Mouse (Mus musculus): ENCODE results near the gene Utp18. TPM values are rescaled to one million over a fixed set of nuclear protein-coding genes. Genes with fewer than 3 reads are reported as not detected.

The Utp18 gene
- polyA plus RNA-seq, 1 experiment from 2014 or later: 27.8 TPM

DNA sequence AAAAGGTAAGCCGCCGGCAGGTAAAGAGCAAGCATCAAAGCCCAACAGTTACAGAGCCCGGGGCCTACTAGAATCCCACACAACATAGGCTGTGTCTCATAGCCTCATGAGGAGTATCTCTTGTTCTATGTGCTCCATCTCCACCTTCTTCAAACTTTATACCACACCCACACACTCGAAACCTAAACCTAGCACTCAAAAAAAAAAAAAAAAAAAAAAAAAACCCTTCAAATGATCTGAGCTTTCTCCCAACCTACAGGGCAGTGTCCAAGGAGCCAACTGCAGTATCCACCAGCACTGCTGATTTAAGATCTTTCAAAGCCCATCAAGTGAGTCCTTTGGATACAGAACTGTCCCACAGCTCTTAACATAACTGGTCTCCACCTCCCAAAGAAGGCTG, 1.5 kb downstream of the Utp18 start:
- peaks cover 12% of the 10 kb centered on the region for H3K36me3 ChIP-seq
- no peaks in the 10 kb centered on the region for H3K27me3 ChIP-seq
- peaks cover 30% of the 10 kb centered on the region for H3K4me1 ChIP-seq
- ATAC-seq (ENCODE audit: insufficient number of reproducible peaks, low FRiP score, low TSS enrichment, low read depth): no peak
- H3K27ac ChIP-seq (replicated peaks): no peak overlapping the region
- no peak overlapping the region for H3K9ac ChIP-seq
- H3K9me3 ChIP-seq (replicated peaks): no peaks in the 10 kb centered on the region
- 69% methylated on average over 4 of the region's 4 CpGs for WGBS
- peak overlapping the region; percentile 100 for H3K4me3 ChIP-seq (replicated peaks)
- peak overlapping the region; percentile 80 for H3K4me2 ChIP-seq (replicated peaks)

DNA sequence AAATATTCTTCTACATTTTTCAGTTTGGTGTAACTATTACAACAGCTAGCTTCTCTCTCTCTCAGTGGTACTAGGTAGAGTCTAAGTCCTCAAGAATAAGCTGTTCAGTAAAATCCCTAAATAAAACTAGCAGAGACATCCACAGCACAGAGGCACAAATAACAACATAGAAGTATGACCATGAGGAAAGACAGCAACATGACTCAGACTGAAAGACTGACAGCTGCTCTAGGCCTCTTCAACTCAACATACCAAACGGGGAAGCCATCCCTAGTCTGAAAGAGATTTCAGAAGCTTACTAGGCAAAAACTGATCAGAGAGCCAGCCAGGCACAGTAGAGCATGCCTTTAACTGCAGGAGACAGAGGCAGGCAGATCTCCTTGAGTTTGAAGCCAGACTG, 22.9 kb downstream of the Utp18 start:
- Histone ChIP-seq H3K4me1 (no peaks in the 10 kb centered on the region), H3K4me2 (replicated peaks) (no peak overlapping the region), H3K36me3 (peaks cover 41% of the 10 kb centered on the region), H3K9ac (no peak overlapping the region), H3K9me3 (replicated peaks) (no peaks in the 10 kb centered on the region), H3K27ac (replicated peaks) (no peak overlapping the region), H3K4me3 (replicated peaks) (no peak overlapping the region), H3K27me3 (no peaks in the 10 kb centered on the region)
- ATAC-seq (ENCODE audit: insufficient number of reproducible peaks, low FRiP score, low TSS enrichment, low read depth): no peak
- WGBS: 87% methylated on average over 1 of the region's 1 CpGs

DNA sequence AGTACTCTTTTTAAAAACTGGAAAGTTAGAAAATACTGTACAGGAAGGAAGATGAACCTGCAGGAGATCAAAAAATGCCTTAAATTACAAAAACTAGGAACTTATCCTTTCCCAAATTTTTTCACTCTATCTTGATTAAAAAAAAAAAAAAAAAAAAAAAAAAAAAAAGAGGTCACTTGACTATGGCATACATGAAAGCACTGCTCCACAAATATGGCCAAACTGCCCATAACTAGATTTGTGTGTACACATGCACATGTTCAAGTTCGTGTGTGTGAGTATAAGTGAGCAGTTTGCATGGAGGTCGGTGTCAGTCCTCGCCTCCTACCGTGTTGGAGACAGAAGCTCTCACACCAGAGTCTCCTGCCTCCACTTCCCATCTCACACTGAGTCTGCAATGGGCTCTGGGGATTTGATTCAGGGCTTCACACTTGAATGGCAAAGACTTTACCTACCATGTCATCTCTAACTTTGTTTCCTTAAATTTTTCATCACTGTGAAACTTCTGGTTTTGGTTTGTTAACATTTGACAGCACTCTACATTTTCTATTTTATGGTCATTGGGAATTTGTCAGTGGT, 23.4 kb downstream of the Utp18 start:
- Histone ChIP-seq H3K9me3 (replicated peaks) (no peaks in the 10 kb centered on the region), H3K4me2 (replicated peaks) (no peak overlapping the region), H3K27me3 (no peaks in the 10 kb centered on the region), H3K4me3 (replicated peaks) (no peak overlapping the region), H3K27ac (replicated peaks) (no peak overlapping the region), H3K36me3 (peaks cover 37% of the 10 kb centered on the region), H3K9ac (no peak overlapping the region), H3K4me1 (no peaks in the 10 kb centered on the region)
- 94% methylated on average over 4 of the region's 4 CpGs for whole genome bisulfite sequencing
- no peak for ATAC-seq (ENCODE audit: insufficient number of reproducible peaks, low FRiP score, low TSS enrichment, low read depth)

DNA sequence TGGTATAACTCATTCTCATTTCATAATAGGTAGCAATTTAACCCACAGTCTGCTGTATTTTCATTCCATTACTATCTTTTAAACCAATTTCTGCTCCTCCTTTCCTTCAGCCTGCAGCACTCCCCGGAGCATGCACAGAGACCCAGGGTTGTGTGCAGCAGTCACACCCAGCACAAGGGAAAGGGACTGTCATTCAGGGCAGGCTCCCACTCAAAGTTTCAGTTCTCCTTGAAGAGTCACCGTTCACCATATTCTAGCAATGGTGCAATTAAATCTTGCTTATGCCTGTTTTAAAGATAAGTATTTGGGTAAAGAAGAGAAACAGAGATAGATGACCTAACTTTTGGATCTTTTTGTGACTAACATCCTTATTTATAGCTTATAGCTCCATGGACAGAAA, 24.4 kb downstream of the Utp18 start:
- no peaks in the 10 kb centered on the region for H3K27me3 ChIP-seq
- 84% methylated on average over 2 of the region's 2 CpGs for WGBS
- peaks cover 28% of the 10 kb centered on the region for H3K36me3 ChIP-seq

DNA sequence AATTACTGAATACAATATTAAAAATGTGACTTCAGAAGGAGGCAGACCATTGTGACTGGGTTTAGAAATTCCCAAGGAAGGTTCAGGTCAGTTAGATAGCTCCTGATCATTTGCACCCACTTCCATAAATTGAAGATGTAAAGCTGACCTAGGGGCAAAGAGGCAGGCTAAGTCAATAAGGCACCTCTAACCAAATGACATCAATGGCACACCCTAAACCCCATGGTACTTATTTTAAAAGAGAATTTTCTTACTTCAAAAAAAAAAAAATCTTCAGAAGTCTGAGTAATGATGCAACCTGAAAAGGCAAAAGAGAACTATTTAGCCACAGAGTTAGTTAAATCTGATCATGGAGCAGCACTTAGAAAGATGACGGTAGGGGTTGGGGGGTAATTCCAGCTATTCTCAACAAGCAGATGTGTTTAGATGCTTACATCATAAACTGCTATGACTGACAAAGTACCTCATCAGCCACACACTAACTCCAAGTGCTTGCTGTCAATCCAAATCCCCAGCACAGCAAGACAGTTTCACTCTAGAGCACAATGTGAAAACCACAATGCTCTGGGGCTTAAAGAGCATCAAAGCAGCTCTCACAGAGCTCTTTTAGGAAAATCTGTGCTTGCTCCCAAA, 24.9 kb downstream of the Utp18 start:
- Histone ChIP-seq H3K27me3 (no peaks in the 10 kb centered on the region), H3K9me3 (replicated peaks) (no peaks in the 10 kb centered on the region), H3K27ac (replicated peaks) (no peak overlapping the region), H3K9ac (no peak overlapping the region), H3K4me3 (replicated peaks) (no peak overlapping the region), H3K36me3 (peaks cover 24% of the 10 kb centered on the region), H3K4me1 (no peaks in the 10 kb centered on the region), H3K4me2 (replicated peaks) (no peak overlapping the region)
- no peak for ATAC-seq (ENCODE audit: insufficient number of reproducible peaks, low FRiP score, low TSS enrichment, low read depth)
- WGBS: 69% methylated on average over 1 of the region's 1 CpGs

More for the DNA sequence above, 24.4 kb downstream of the Utp18 start:
- no peak for ATAC-seq (ENCODE audit: insufficient number of reproducible peaks, low FRiP score, low TSS enrichment, low read depth)
- no peak overlapping the region for H3K9ac ChIP-seq
- H3K9me3 ChIP-seq (replicated peaks): no peaks in the 10 kb centered on the region
- no peak overlapping the region for H3K4me3 ChIP-seq (replicated peaks)
- no peaks in the 10 kb centered on the region for H3K4me1 ChIP-seq
- no peak overlapping the region for H3K4me2 ChIP-seq (replicated peaks)
- no peak overlapping the region for H3K27ac ChIP-seq (replicated peaks)

DNA sequence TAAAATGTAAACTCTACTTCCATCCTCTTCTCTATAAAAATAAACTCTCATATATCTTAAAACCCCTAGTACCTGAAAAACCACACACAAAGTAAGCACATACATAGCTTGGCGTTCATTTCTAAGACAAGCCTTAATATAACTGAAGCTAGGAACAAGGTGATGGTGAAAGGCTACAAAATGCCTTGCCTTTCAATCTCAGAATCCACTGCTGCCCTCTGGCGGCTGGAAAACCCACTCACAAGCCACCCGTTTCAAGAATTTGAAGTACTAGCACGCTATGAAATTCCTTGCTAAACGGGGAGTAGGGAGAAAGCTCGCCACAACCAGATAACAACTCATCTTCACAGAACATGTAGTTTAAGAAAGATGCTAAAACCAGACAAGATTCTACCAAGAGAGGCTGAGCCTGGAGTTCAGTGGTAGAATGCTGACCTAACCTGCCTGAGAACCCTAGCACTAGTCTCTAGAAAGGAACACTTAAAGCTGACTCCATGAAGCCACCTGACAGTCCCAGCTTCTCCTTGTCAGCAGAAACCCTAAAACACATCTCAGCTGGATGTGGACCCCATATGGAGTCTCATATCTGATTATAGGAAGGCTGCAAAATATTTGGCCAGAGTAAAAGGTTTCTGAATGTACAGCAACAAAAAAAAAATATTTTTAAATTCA, 29.1 kb downstream of the Utp18 start:
- 4% methylated on average over 6 of the region's 6 CpGs for WGBS
- Histone ChIP-seq H3K4me1 (no peaks in the 10 kb centered on the region), H3K36me3 (peaks cover 12% of the 10 kb centered on the region), H3K9ac (no peak overlapping the region), H3K9me3 (replicated peaks) (no peaks in the 10 kb centered on the region), H3K4me3 (replicated peaks) (no peak overlapping the region), H3K4me2 (replicated peaks) (no peak overlapping the region), H3K27ac (replicated peaks) (no peak overlapping the region), H3K27me3 (no peaks in the 10 kb centered on the region)
- ATAC-seq (ENCODE audit: insufficient number of reproducible peaks, low FRiP score, low TSS enrichment, low read depth): no peak

DNA sequence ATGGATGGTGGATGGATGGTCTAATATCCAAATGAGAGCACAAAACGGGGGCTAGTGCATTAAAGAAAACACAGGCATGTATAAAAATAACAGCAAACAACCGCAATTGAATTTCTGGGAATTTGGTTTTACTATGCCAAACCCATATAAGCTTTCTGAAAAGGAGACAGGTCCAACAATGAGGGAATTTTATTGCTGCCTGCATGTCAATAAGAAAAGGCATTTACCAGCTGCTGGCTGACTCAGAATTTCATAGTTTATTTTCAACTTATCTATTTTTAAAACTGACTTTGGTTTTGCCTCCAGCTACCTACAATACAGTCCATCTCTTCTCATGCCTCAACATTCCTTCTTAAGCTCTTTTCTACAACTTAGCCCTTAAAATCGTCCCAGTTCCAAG, 33.0 kb downstream of the Utp18 start:
- no peaks in the 10 kb centered on the region for H3K9me3 ChIP-seq (replicated peaks)
- no peak overlapping the region for H3K4me3 ChIP-seq (replicated peaks)
- ATAC-seq (ENCODE audit: insufficient number of reproducible peaks, low FRiP score, low TSS enrichment, low read depth): no peak
- H3K36me3 ChIP-seq: no peaks in the 10 kb centered on the region
- H3K27me3 ChIP-seq: no peaks in the 10 kb centered on the region
- no peak overlapping the region for H3K4me2 ChIP-seq (replicated peaks)
- no peaks in the 10 kb centered on the region for H3K4me1 ChIP-seq
- H3K9ac ChIP-seq: no peak overlapping the region
- 71% methylated on average over 3 of the region's 3 CpGs for WGBS
- no peak overlapping the region for H3K27ac ChIP-seq (replicated peaks)

DNA sequence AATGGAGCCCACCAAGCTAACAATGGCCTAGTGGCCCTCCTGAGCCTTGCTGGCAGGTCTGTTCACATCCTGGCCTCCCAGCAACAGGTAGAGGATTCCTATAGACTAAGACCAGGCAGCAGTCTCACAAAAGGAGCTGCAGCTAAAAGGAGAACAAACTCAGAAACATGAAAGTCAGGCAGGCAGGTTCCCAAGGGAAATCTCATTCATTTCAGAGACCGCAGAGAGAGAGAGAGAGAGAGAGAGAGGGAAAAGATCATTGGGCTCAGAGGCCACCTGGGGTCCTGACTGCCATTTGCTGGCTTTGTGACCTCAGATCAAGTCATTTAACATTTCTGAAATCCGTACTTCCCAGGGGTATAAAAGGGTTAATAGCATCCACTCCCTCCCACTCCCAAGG, 38.2 kb downstream of the Utp18 start:
- H3K4me2 ChIP-seq (replicated peaks): no peak overlapping the region
- H3K27ac ChIP-seq (replicated peaks): no peak overlapping the region
- no peaks in the 10 kb centered on the region for H3K4me1 ChIP-seq
- H3K9ac ChIP-seq: no peak overlapping the region
- no peaks in the 10 kb centered on the region for H3K27me3 ChIP-seq
- H3K9me3 ChIP-seq (replicated peaks): no peaks in the 10 kb centered on the region
- H3K36me3 ChIP-seq: no peaks in the 10 kb centered on the region
- H3K4me3 ChIP-seq (replicated peaks): no peak overlapping the region
- no peak for ATAC-seq (ENCODE audit: insufficient number of reproducible peaks, low FRiP score, low TSS enrichment, low read depth)
- 32% methylated on average over 2 of the region's 2 CpGs for WGBS

DNA sequence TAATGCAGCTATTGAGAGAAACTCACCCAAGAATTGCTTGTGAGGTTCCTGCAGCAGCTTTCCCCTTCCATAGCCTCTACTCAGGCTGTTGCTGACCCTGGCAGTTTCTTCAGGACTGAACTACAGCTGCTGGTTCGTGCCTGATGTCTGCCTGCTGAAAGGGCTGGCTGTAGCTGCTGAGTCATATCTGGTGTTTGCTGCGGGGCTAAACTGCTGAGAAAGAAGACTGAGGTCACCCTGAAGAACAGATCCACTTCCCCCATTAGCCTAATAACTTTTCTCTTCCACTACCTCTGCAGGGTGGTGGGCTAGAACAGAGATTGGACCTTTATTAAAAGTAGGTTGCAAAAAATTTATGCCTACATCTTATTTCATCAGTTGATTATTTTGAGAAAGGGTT, 49.8 kb downstream of the Utp18 start:
- Histone ChIP-seq H3K4me3 (replicated peaks) (no peak overlapping the region), H3K27ac (replicated peaks) (no peak overlapping the region), H3K27me3 (no peaks in the 10 kb centered on the region), H3K4me2 (replicated peaks) (no peak overlapping the region), H3K9me3 (replicated peaks) (no peaks in the 10 kb centered on the region), H3K9ac (no peak overlapping the region), H3K4me1 (no peaks in the 10 kb centered on the region), H3K36me3 (no peaks in the 10 kb centered on the region)
- ATAC-seq (ENCODE audit: insufficient number of reproducible peaks, low FRiP score, low TSS enrichment, low read depth): no peak
- WGBS: 59% methylated on average over 2 of the region's 2 CpGs

DNA sequence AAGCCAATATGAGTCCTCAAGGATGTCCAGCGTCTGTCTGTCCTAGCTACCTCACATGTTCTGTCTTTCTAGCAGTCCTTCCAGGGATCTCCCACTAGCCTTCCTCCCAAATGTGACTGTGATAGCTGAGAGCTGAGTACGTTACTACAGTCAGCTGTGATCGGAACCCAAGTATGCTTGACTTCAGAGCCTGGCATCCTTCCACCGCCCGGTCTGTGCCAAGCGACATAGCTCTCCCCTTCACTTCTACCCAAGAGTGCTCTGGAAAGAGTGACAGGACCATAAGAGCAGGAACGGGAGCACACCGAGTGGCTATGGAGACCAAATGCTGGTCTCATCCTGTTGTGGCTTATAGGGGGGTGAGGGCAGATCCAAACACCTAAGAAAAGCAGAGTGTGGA, 55.6 kb downstream of the Utp18 start:
- H3K9me3 ChIP-seq (replicated peaks): no peaks in the 10 kb centered on the region
- no peak overlapping the region for H3K27ac ChIP-seq (replicated peaks)
- H3K4me3 ChIP-seq (replicated peaks): no peak overlapping the region
- H3K4me2 ChIP-seq (replicated peaks): no peak overlapping the region
- H3K9ac ChIP-seq: no peak overlapping the region
- 78% methylated on average over 8 of the region's 8 CpGs for WGBS
- H3K36me3 ChIP-seq: no peaks in the 10 kb centered on the region
- ATAC-seq (ENCODE audit: insufficient number of reproducible peaks, low FRiP score, low TSS enrichment, low read depth): no peak
- no peaks in the 10 kb centered on the region for H3K4me1 ChIP-seq
- H3K27me3 ChIP-seq: no peaks in the 10 kb centered on the region

DNA sequence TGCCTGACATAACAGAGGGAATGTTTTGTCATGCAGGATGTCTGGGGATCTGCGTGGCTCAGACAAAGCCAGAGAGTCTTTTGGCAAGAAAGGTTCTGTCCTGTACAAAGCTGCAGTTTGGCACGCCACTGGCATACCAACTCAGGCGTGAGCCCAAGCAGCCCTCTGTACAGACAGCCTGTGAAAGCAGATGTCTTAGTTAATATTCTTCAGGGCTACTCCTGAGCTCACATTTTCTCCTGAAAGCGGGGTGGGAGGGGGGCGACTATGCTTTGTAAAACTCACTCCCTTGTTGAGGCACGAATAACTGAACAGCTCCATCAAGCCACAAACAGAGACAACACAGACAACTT, 56.3 kb downstream of the Utp18 start:
- H3K9ac ChIP-seq: no peak overlapping the region
- no peak overlapping the region for H3K4me2 ChIP-seq (replicated peaks)
- no peak overlapping the region for H3K27ac ChIP-seq (replicated peaks)
- no peak for ATAC-seq (ENCODE audit: insufficient number of reproducible peaks, low FRiP score, low TSS enrichment, low read depth)
- no peaks in the 10 kb centered on the region for H3K9me3 ChIP-seq (replicated peaks)
- no peaks in the 10 kb centered on the region for H3K4me1 ChIP-seq
- no peak overlapping the region for H3K4me3 ChIP-seq (replicated peaks)
- 56% methylated on average over 6 of the region's 6 CpGs for WGBS
- no peaks in the 10 kb centered on the region for H3K36me3 ChIP-seq
- no peaks in the 10 kb centered on the region for H3K27me3 ChIP-seq

Data from embryonic facial prominence, embryonic 15.5 days (tissue).